ENCODE assay signal across 8 mouse cellular contexts in genomic region chr3:36612687-36613086, GRCm38 (mm10). TPM values are rescaled to one million over a fixed set of nuclear protein-coding genes. Genes with fewer than 3 reads are reported as not detected.
DNase-seq lines count a peak whose midpoint lies in the region; ATAC-seq and TF ChIP-seq lines count a peak whose summit lies in the region.

No protein-coding gene starts in this region.

- H3K9me3 ChIP-seq in erythroblast, embryonic 14.5 days (ENCODE audit: control insufficient read depth, low read length): no peaks in the 10 kb centered on the region
- H3K9me3 ChIP-seq in CH12.LX (replicated peaks; ENCODE audit: low read length): no peaks in the 10 kb centered on the region
- no peaks in the 10 kb centered on the region for H3K9me3 ChIP-seq in forebrain, embryonic 15.5 days
- H3K9me3 ChIP-seq in liver, embryonic 11.5 days (ENCODE audit: control insufficient read depth, low read length): no peaks in the 10 kb centered on the region
- H3K9me3 ChIP-seq in stomach, embryonic 15.5 days: no peaks in the 10 kb centered on the region

- no peaks in the 10 kb centered on the region for H3K79me2 ChIP-seq in CH12.LX (replicated peaks; ENCODE audit: control insufficient read depth, extremely low read depth, insufficient read depth, poor library complexity, severe bottlenecking)

- H3K36me3 ChIP-seq in erythroblast, embryonic 14.5 days (ENCODE audit: control insufficient read depth): no peaks in the 10 kb centered on the region
- H3K36me3 ChIP-seq in CH12.LX (replicated peaks in 1 of 2; ENCODE audit: control insufficient read depth in 1 of 2, insufficient read depth in 1 of 2, low read length in 1 of 2): no peaks in the 10 kb centered on the region
- no peaks in the 10 kb centered on the region for H3K36me3 ChIP-seq in forebrain, embryonic 15.5 days
- no peaks in the 10 kb centered on the region for H3K36me3 ChIP-seq in liver, embryonic 11.5 days (ENCODE audit: control insufficient read depth, insufficient read depth, low read length)
- H3K36me3 ChIP-seq in stomach, embryonic 15.5 days: no peaks in the 10 kb centered on the region

- H3K9ac ChIP-seq in CH12.LX (ENCODE audit: insufficient read depth, low read depth): no peak overlapping the region; the same call in 1 of the 2 replicates
- peak overlapping the region; percentile 90 for H3K9ac ChIP-seq in forebrain, embryonic 15.5 days (replicated peaks)
- H3K9ac ChIP-seq in liver, embryonic 11.5 days (ENCODE audit: low read depth, low read length): peak overlapping the region; percentile 71
- peak overlapping the region; percentile 29; the same call in 1 of the 2 replicates for H3K9ac ChIP-seq in stomach, embryonic 15.5 days

- TF ChIP-seq CTCF in CH12.LX (conservative IDR thresholded peaks at IDR 0.05 in 1 of 2, IDR thresholded peaks at IDR 0.05 in 1 of 2; ENCODE audit: low read depth in 2 of 2, low read length in 2 of 2): no peak

- no peak for TF ChIP-seq POLR2A in CH12.LX (IDR thresholded peaks at IDR 0.05; ENCODE audit: low read depth, low read length)

- H3K4me3 ChIP-seq in erythroblast, embryonic 14.5 days (replicated peaks): peak overlapping the region; percentile 73
- peak overlapping the region; percentile 16 to 63 (median 56) for H3K4me3 ChIP-seq in CH12.LX (replicated peaks in 1 of 3; ENCODE audit: low read depth in 2 of 3, low read length in 2 of 3, poor library complexity in 1 of 3)
- peak overlapping the region; percentile 76 for H3K4me3 ChIP-seq in forebrain, embryonic 15.5 days
- H3K4me3 ChIP-seq in liver, embryonic 11.5 days (ENCODE audit: low read depth, low read length): peak overlapping the region; percentile 69
- peak overlapping the region; percentile 62 for H3K4me3 ChIP-seq in stomach, embryonic 15.5 days (replicated peaks)

- in situ Hi-C loops in CH12.LX (cut with MboI; ENCODE audit: low pct_ligation_motif_present, low pct_unique_long_range_greater_than_20kb, low sequenced_read_pairs): no loop called here

- WGBS in forebrain, embryonic 15.5 days: 3% methylated on average over 6 of the region's 6 CpGs
- WGBS in liver, embryonic 11.5 days: 17% methylated on average over 6 of the region's 6 CpGs
- 8% methylated on average over 6 of the region's 6 CpGs for WGBS in stomach, embryonic 15.5 days

- DNase-seq in CH12.LX (ENCODE audit: extremely low read depth) (no peak), adipocyte (ENCODE audit: low spot score) (no peak)
- DNase-seq in liver, embryonic 11.5 days (ENCODE audit: low spot score): no peak
- DNase-seq in gastrocnemius, postnatal 36 days: no peak

- peaks cover 15% of the 10 kb centered on the region for H3K4me1 ChIP-seq in erythroblast, embryonic 14.5 days (ENCODE audit: control insufficient read depth)
- H3K4me1 ChIP-seq in CH12.LX (ENCODE audit: control insufficient read depth in 1 of 2, insufficient read depth in 2 of 2): peaks cover 2 to 8% of the 10 kb centered on the region in 2 experiments; a peak in 3 of 4 replicates
- H3K4me1 ChIP-seq in forebrain, embryonic 15.5 days: peaks cover 10% of the 10 kb centered on the region
- H3K4me1 ChIP-seq in liver, embryonic 11.5 days (replicated peaks; ENCODE audit: control insufficient read depth, insufficient read depth, low read length): no peaks in the 10 kb centered on the region; the same call in 1 of the 2 replicates
- H3K4me1 ChIP-seq in stomach, embryonic 15.5 days: no peaks in the 10 kb centered on the region

- intact Hi-C loops in gastrocnemius, postnatal 36 days (cut with DNase I): no loop called here

- no peaks in the 10 kb centered on the region for H3K27me3 ChIP-seq in erythroblast, embryonic 14.5 days (ENCODE audit: control insufficient read depth)
- H3K27me3 ChIP-seq in CH12.LX (replicated peaks): no peaks in the 10 kb centered on the region
- H3K27me3 ChIP-seq in forebrain, embryonic 15.5 days: no peaks in the 10 kb centered on the region
- H3K27me3 ChIP-seq in liver, embryonic 11.5 days (replicated peaks; ENCODE audit: control insufficient read depth, insufficient read depth, low read length): no peaks in the 10 kb centered on the region
- no peaks in the 10 kb centered on the region for H3K27me3 ChIP-seq in stomach, embryonic 15.5 days (replicated peaks)

- no peak for ATAC-seq in erythroblast, adult 5-6 weeks (replicated peaks; ENCODE audit: low FRiP score, poor library complexity, severe bottlenecking)
- ATAC-seq in forebrain, embryonic 15.5 days (replicated peaks): peak; percentile 59
- peak; percentile 33 for ATAC-seq in liver, embryonic 11.5 days (replicated peaks; ENCODE audit: low FRiP score)
- no peak; the same call in 1 of the 2 replicates for ATAC-seq in stomach, embryonic 15.5 days (ENCODE audit: insufficient read depth, low FRiP score, low read depth)

- no peak for TF ChIP-seq EP300 in CH12.LX (IDR thresholded peaks at IDR 0.05; ENCODE audit: low read length)

- TF ChIP-seq RAD21 in CH12.LX (IDR thresholded peaks at IDR 0.05; ENCODE audit: low read depth, low read length): no peak

- dilution Hi-C loops in CH12.LX (cut with MboI; ENCODE audit: extremely low pct_ligation_motif_present, extremely low pct_unique_long_range_greater_than_20kb, low sequenced_read_pairs): no loop called here

- H3K27ac ChIP-seq in CH12.LX (ENCODE audit: insufficient read depth, low read depth): no peak overlapping the region
- peak overlapping the region; percentile 76 for H3K27ac ChIP-seq in forebrain, embryonic 15.5 days (replicated peaks)
- no peak overlapping the region for H3K27ac ChIP-seq in liver, embryonic 11.5 days (ENCODE audit: low read depth, low read length)
- H3K27ac ChIP-seq in stomach, embryonic 15.5 days: 0 out of 2 replicates have a peak overlapping the region, but pooled peaks have one; percentile 18

- H3K4me2 ChIP-seq in CH12.LX (ENCODE audit: insufficient read depth, low read depth, poor library complexity, severe bottlenecking): peak overlapping the region; percentile 83
- H3K4me2 ChIP-seq in forebrain, embryonic 15.5 days (replicated peaks): peak overlapping the region; percentile 61
- H3K4me2 ChIP-seq in liver, embryonic 11.5 days: peak overlapping the region; percentile 85
- H3K4me2 ChIP-seq in stomach, embryonic 15.5 days: peak overlapping the region; percentile 72

TF ChIP-seq in CH12.LX, 34 proteins besides CTCF, POLR2A, EP300 and RAD21:
- TF ChIP-seq TCF12 (IDR thresholded peaks at IDR 0.05; ENCODE audit: low read depth, low read length) (no peak), ZKSCAN1 (IDR thresholded peaks at IDR 0.05; ENCODE audit: borderline replicate concordance, low read depth, low read length) (no peak), NRF1 (IDR thresholded peaks at IDR 0.05; ENCODE audit: low read depth, low read length) (no peak), PAX5 (IDR thresholded peaks at IDR 0.05; ENCODE audit: low read length) (no peak), IRF4 (IDR thresholded peaks at IDR 0.05; ENCODE audit: low read depth, low read length) (no peak), MAX (IDR thresholded peaks at IDR 0.05; ENCODE audit: low read length) (no peak), MYC (IDR thresholded peaks at IDR 0.05; ENCODE audit: low read depth, low read length) (no peak), UBTF (IDR thresholded peaks at IDR 0.05; ENCODE audit: low read depth, low read length) (no peak), E2F4 (IDR thresholded peaks at IDR 0.05; ENCODE audit: insufficient replicate concordance, low read depth, low read length) (no peak)

RNA-seq across cellular contexts. Expression of gene Bbs7, which starts 0.6 kb away (rescaled TPM):
- polyA plus RNA-seq in erythroblast, embryonic 14.5 days (2012): 0.04 and 0.06 TPM in 2 replicates
- total RNA-seq in erythroblast, adult 5-6 weeks (2015; ENCODE audit: low replicate concordance): 1.3 and 3.3 TPM in 2 replicates
- total RNA-seq in erythroblast, adult 5-6 weeks (2017; ENCODE audit: low replicate concordance): 2.6 and 4.2 TPM in 2 replicates
- 1.6 and 2.6 TPM in 2 replicates for total RNA-seq in CH12.LX (2012; rRNA removed)
- total RNA-seq in CH12.LX (2014; rRNA removed): 3.3 and 3.7 TPM in 2 replicates
- 6.6 and 7.0 TPM in 2 replicates for polyA plus RNA-seq in CH12.LX (2012; ENCODE audit: insufficient read length, low read depth)
- 19.8 and 20.1 TPM in 2 replicates for polyA plus RNA-seq in forebrain, embryonic 15.5 days (2015; fragmentation: Nextera tagmentation; extraction: Ambion mirVana)
- 9.9 and 11.7 TPM in 2 replicates for polyA plus RNA-seq in liver, embryonic 11.5 days (2014; fragmentation: Nextera tagmentation; extraction: Ambion mirVana)
- polyA plus RNA-seq in stomach, embryonic 15.5 days (2015; fragmentation: Nextera tagmentation; extraction: Ambion mirVana): 12.3 and 12.7 TPM in 2 replicates
- 1 to 10 TPM; 7.7 to 8.6 TPM for total RNA-seq in gastrocnemius, postnatal 36 days (2021)

RNA-seq across cellular contexts. Expression of gene Ccna2, which starts 40.7 kb away (rescaled TPM):
- 32.0 and 52.0 TPM in 2 replicates for polyA plus RNA-seq in erythroblast, embryonic 14.5 days (2012)
- total RNA-seq in erythroblast, adult 5-6 weeks (2015; ENCODE audit: low replicate concordance): 116 and 159 TPM in 2 replicates
- total RNA-seq in erythroblast, adult 5-6 weeks (2017; ENCODE audit: low replicate concordance): 147 and 151 TPM in 2 replicates
- total RNA-seq in CH12.LX (2012; rRNA removed): 94.7 and 117 TPM in 2 replicates
- 240 and 277 TPM in 2 replicates for total RNA-seq in CH12.LX (2014; rRNA removed)
- 133 and 148 TPM in 2 replicates for polyA plus RNA-seq in CH12.LX (2012; ENCODE audit: insufficient read length, low read depth)
- 90.1 and 101 TPM in 2 replicates for polyA plus RNA-seq in forebrain, embryonic 15.5 days (2015; fragmentation: Nextera tagmentation; extraction: Ambion mirVana)
- 299 and 337 TPM in 2 replicates for polyA plus RNA-seq in liver, embryonic 11.5 days (2014; fragmentation: Nextera tagmentation; extraction: Ambion mirVana)
- 170 and 178 TPM in 2 replicates for polyA plus RNA-seq in stomach, embryonic 15.5 days (2015; fragmentation: Nextera tagmentation; extraction: Ambion mirVana)
- 1 to 10 TPM in 1 of 2 experiments, under 1 TPM in 1; 0.96 to 1.7 TPM for total RNA-seq in gastrocnemius, postnatal 36 days (2021)

Comparison
In these comparisons a context has a peak if more than half of its experiments do, and no peak if none do; other contexts are left out.
1. ATAC-seq: peak in forebrain, embryonic 15.5 days (single experiment) and liver, embryonic 11.5 days (single experiment); none in erythroblast, adult 5-6 weeks (single experiment) and stomach, embryonic 15.5 days (single experiment).
2. H3K27ac ChIP-seq: peak in forebrain, embryonic 15.5 days (single experiment) and stomach, embryonic 15.5 days (single experiment); none in CH12.LX (single experiment) and liver, embryonic 11.5 days (single experiment).
3. Peak in every context shown above with its lines, with median percentiles within 50 percentile points of each other: H3K4me3 ChIP-seq and H3K4me2 ChIP-seq.